Mouse (Mus musculus) cerebral cortex, adult 2 months (tissue): ENCODE results near the gene Bcl7b.

Source experiments
- WGBS: fragments of 180-500 bp; shearing (Covaris S2); methylation state at CpG from one replicate; pipeline ENCODE4 v1.1.7; 2018; 5-methylcytosine and 5-hydroxymethylcytosine counted together

The Bcl7b gene

GRCm38 (mm10) chr5:135222066-135222465 lies 54.0 kb downstream of the Bcl7b start:
- 95% methylated on average over 7 of the region's 7 CpGs for WGBS

GRCm38 (mm10) chr5:135224169-135224568 lies 56.1 kb downstream of the Bcl7b start:
- 90% methylated on average over 3 of the region's 3 CpGs for WGBS

GRCm38 (mm10) chr5:135225879-135226278 lies 57.8 kb downstream of the Bcl7b start:
- 93% methylated on average over 4 of the region's 4 CpGs for WGBS

GRCm38 (mm10) chr5:135230186-135230585 lies 62.1 kb downstream of the Bcl7b start:
- WGBS, result 58% methylated on average over 4 of the region's 4 CpGs
